ENCODE assay signal across 8 mouse cellular contexts in the genomic region with DNA sequence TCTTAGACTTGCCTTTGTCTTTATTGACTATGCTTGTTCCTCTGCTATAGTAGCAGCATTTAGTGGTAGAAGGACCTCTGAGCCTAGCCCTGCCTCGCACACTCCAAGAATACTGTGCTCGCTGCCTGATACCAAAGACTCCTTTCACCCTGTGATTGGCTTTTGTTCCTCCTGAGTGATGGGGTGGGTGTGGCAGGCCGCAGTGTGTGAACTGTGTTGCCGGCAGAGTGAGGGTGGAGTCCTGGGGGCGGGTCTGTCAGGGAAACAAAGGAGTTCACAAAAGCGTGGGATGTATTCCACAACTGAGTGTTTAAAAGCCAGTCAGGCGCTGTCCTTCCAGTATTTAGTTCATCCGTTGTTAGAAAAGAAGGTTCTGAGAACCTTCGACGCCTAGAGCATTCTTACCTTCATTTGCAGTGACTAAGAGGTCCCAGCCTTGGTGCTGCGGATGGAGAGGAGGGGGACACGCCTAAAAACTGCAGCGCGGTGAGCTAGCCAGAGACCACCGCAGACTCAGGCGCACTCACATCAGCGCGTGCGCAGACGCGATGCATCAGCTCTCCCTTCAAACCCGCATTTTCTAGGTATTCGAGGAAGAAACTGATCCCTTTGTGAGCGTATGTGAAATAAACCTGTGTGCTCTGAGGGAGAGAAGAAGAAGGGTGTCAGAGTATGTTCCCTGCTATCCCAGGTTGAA. TPM values are rescaled to one million over a fixed set of nuclear protein-coding genes. Genes with fewer than 3 reads are reported as not detected.
DNase-seq lines count a peak whose midpoint lies in the region; ATAC-seq and TF ChIP-seq lines count a peak whose summit lies in the region.

No protein-coding gene starts in this region.

- 14% methylated on average over 24 of the region's 24 CpGs for WGBS in cerebellum, adult 2 months
- WGBS in forebrain, embryonic 10.5 days: under 1% methylated on average over 24 of the region's 24 CpGs
- WGBS in limb, embryonic 15.5 days: under 1% methylated on average over 24 of the region's 24 CpGs
- WGBS in midbrain, embryonic 13.5 days: under 1% methylated on average over 24 of the region's 24 CpGs

- no peak overlapping the region for H3K9ac ChIP-seq in limb, embryonic 15.5 days
- peak overlapping the region; percentile 100 for H3K9ac ChIP-seq in midbrain, embryonic 13.5 days (replicated peaks)

- H3K4me3 ChIP-seq in cerebellum, adult 2 months (replicated peaks; ENCODE audit: insufficient read depth, low read depth, low read length): peak overlapping the region; percentile 55
- peak overlapping the region; percentile 78 for H3K4me3 ChIP-seq in forebrain, embryonic 10.5 days
- peak overlapping the region; percentile 64 for H3K4me3 ChIP-seq in limb, embryonic 15.5 days
- peak overlapping the region; percentile 95 for H3K4me3 ChIP-seq in midbrain, embryonic 13.5 days (replicated peaks)

- no peaks in the 10 kb centered on the region for H3K9me3 ChIP-seq in forebrain, embryonic 10.5 days
- H3K9me3 ChIP-seq in limb, embryonic 15.5 days: no peaks in the 10 kb centered on the region
- no peaks in the 10 kb centered on the region for H3K9me3 ChIP-seq in midbrain, embryonic 13.5 days

- H3K27ac ChIP-seq in cerebellum, adult 2 months (ENCODE audit: insufficient read depth, low read length): no peak overlapping the region
- H3K27ac ChIP-seq in forebrain, embryonic 10.5 days: peak overlapping the region; percentile 98
- peak overlapping the region; percentile 78 for H3K27ac ChIP-seq in limb, embryonic 15.5 days
- H3K27ac ChIP-seq in midbrain, embryonic 13.5 days: peak overlapping the region; percentile 100

- peaks cover 9% of the 10 kb centered on the region; the same call in 1 of the 2 replicates for H3K4me1 ChIP-seq in cerebellum, adult 2 months (ENCODE audit: control insufficient read depth, insufficient read depth, low read length)
- H3K4me1 ChIP-seq in forebrain, embryonic 10.5 days: peaks cover 81% of the 10 kb centered on the region
- peaks cover 53% of the 10 kb centered on the region for H3K4me1 ChIP-seq in limb, embryonic 15.5 days
- peaks cover 39% of the 10 kb centered on the region for H3K4me1 ChIP-seq in midbrain, embryonic 13.5 days (replicated peaks)

- H3K27me3 ChIP-seq in cerebellum, adult 2 months (ENCODE audit: control insufficient read depth, insufficient read depth, low read length): no peaks in the 10 kb centered on the region
- H3K27me3 ChIP-seq in forebrain, embryonic 10.5 days (ENCODE audit: poor library complexity, severe bottlenecking): no peaks in the 10 kb centered on the region; the same call in 1 of the 2 replicates
- peaks cover 10% of the 10 kb centered on the region; the same call in 1 of the 2 replicates for H3K27me3 ChIP-seq in limb, embryonic 15.5 days
- no peaks in the 10 kb centered on the region for H3K27me3 ChIP-seq in midbrain, embryonic 13.5 days

- TF ChIP-seq CTCF in cerebellum, adult 2 months (IDR thresholded peaks at IDR 0.05; ENCODE audit: borderline replicate concordance, insufficient read depth, low read depth, low read length): no peak

- ATAC-seq in cerebellum, adult (ENCODE audit: insufficient number of reproducible peaks, low FRiP score, low TSS enrichment): no peak
- peak; percentile 13 to 27; a peak in 1 of 4 replicates for ATAC-seq in hematopoietic stem cell, adult 5-6 weeks (replicated peaks in 1 of 2; ENCODE audit: insufficient read depth in 1 of 2, low FRiP score in 2 of 2, low TSS enrichment in 1 of 2, low read depth in 1 of 2, poor library complexity in 2 of 2, severe bottlenecking in 2 of 2)
- 0 out of 2 replicates have a peak, but pooled peaks have one; percentile 31 for ATAC-seq in limb, embryonic 15.5 days (ENCODE audit: insufficient number of reproducible peaks, low FRiP score, low TSS enrichment, low read depth)
- ATAC-seq in midbrain, embryonic 13.5 days: peak; percentile 67

- peaks cover 28% of the 10 kb centered on the region for H3K36me3 ChIP-seq in forebrain, embryonic 10.5 days (replicated peaks)
- no peaks in the 10 kb centered on the region for H3K36me3 ChIP-seq in limb, embryonic 15.5 days
- peaks cover 16% of the 10 kb centered on the region for H3K36me3 ChIP-seq in midbrain, embryonic 13.5 days

- no peak for DNase-seq in cerebellum, adult 2 months
- peak; percentile 63 for DNase-seq in MEL-GATA-1-ER (ENCODE audit: extremely low read depth, low read depth)
- DNase-seq in forebrain, embryonic 10.5 days (ENCODE audit: extremely low spot score, low spot score): peak; percentile 91
- DNase-seq in thymus, postnatal 36 days: peak; percentile 67 to 79

- H3K4me2 ChIP-seq in limb, embryonic 15.5 days: peak overlapping the region; percentile 84
- H3K4me2 ChIP-seq in midbrain, embryonic 13.5 days (replicated peaks): peak overlapping the region; percentile 92

- no peak for TF ChIP-seq POLR2A in cerebellum, adult 2 months (IDR thresholded peaks at IDR 0.05; ENCODE audit: borderline replicate concordance, insufficient read depth, low read length)

RNA-seq across cellular contexts. Expression of a gene that starts 0.9 kb away (rescaled TPM):
- polyA plus RNA-seq in cerebellum, adult 2 months (2012; rRNA removed): 224 and 255 TPM in 2 replicates
- 137 and 151 TPM in 2 replicates for polyA plus RNA-seq in forebrain, embryonic 10.5 days (2016; fragmentation: Nextera tagmentation; extraction: Ambion mirVana)
- total RNA-seq in hematopoietic stem cell, adult 5-6 weeks (2017): 0.25 TPM in 1 of 2 replicates, not detected in the other
- polyA plus RNA-seq in limb, embryonic 15.5 days (2015; fragmentation: Nextera tagmentation; extraction: Ambion mirVana): 33.5 and 34.5 TPM in 2 replicates
- polyA plus RNA-seq in midbrain, embryonic 13.5 days (2015; fragmentation: Nextera tagmentation; extraction: Ambion mirVana): 833 and 846 TPM in 2 replicates

RNA-seq across cellular contexts. Expression of a gene that starts 31.6 kb away (rescaled TPM):
- 45.3 and 48.3 TPM in 2 replicates for polyA plus RNA-seq in cerebellum, adult 2 months (2012; rRNA removed)
- 129 and 133 TPM in 2 replicates for polyA plus RNA-seq in forebrain, embryonic 10.5 days (2016; fragmentation: Nextera tagmentation; extraction: Ambion mirVana)
- 197 and 238 TPM in 2 replicates for total RNA-seq in hematopoietic stem cell, adult 5-6 weeks (2017)
- polyA plus RNA-seq in limb, embryonic 15.5 days (2015; fragmentation: Nextera tagmentation; extraction: Ambion mirVana): 62.6 and 65.5 TPM in 2 replicates
- polyA plus RNA-seq in midbrain, embryonic 13.5 days (2015; fragmentation: Nextera tagmentation; extraction: Ambion mirVana): 92.5 and 94.6 TPM in 2 replicates

RNA-seq across cellular contexts. Expression of a gene that starts 53.4 kb away (rescaled TPM):
- polyA plus RNA-seq in cerebellum, adult 2 months (2012; rRNA removed): 850 and 867 TPM in 2 replicates
- 79.2 and 98.2 TPM in 2 replicates for polyA plus RNA-seq in forebrain, embryonic 10.5 days (2016; fragmentation: Nextera tagmentation; extraction: Ambion mirVana)
- total RNA-seq in hematopoietic stem cell, adult 5-6 weeks (2017): 4.8 and 7.3 TPM in 2 replicates
- 188 and 249 TPM in 2 replicates for polyA plus RNA-seq in limb, embryonic 15.5 days (2015; fragmentation: Nextera tagmentation; extraction: Ambion mirVana)
- polyA plus RNA-seq in midbrain, embryonic 13.5 days (2015; fragmentation: Nextera tagmentation; extraction: Ambion mirVana): 1,655 and 1,711 TPM in 2 replicates

Comparison
In these comparisons a context has a peak if more than half of its experiments do, and no peak if none do; other contexts are left out.
1. DNase-seq: peak in MEL-GATA-1-ER (single experiment), forebrain, embryonic 10.5 days (single experiment) and thymus, postnatal 36 days (2 of 2); none in cerebellum, adult 2 months (0 of 2).
2. Peak in every context shown above with its lines, with median percentiles within 50 percentile points of each other: H3K4me3 ChIP-seq.